Mouse (Mus musculus): ENCODE results near the gene Rasef. TPM values are rescaled to one million over a fixed set of nuclear protein-coding genes. Genes with fewer than 3 reads are reported as not detected.

Rasef gene
- polyA plus RNA-seq, 1 experiment = 10.0 TPM

Other genes starting within 250 kb of the Rasef start
- gene Gm11238, start 183.1 kb downstream of the Rasef start, polyA plus RNA-seq (2012; rRNA removed) = not detected in 2 replicates
- gene Gm11237, start 168.0 kb downstream of the Rasef start, polyA plus RNA-seq (2012; rRNA removed) = not detected in 2 replicates
- gene Gm11236, start 152.9 kb downstream of the Rasef start, polyA plus RNA-seq (2012; rRNA removed) = not detected in 2 replicates
- not detected in 2 replicates for gene Gm11239, start 122.6 kb downstream of the Rasef start, polyA plus RNA-seq (2012; rRNA removed)
- gene Gm428, start 107.5 kb downstream of the Rasef start, polyA plus RNA-seq (2012; rRNA removed) = not detected in 2 replicates
- not detected in 2 replicates for gene Gm11758, start 85.3 kb upstream of the Rasef start, polyA plus RNA-seq (2012; rRNA removed)
- not detected in 2 replicates for gene Gm11757, start 100.1 kb upstream of the Rasef start, polyA plus RNA-seq (2012; rRNA removed)
- not detected in 2 replicates for gene Gm13871, start 115.0 kb upstream of the Rasef start, polyA plus RNA-seq (2012; rRNA removed)
- gene Gm11756, start 129.8 kb upstream of the Rasef start, polyA plus RNA-seq (2012; rRNA removed) = not detected in 2 replicates
- gene 2310002L09Rik, start 159.9 kb upstream of the Rasef start, polyA plus RNA-seq (2012; rRNA removed) = not detected in 2 replicates
- 0.19 and 0.24 TPM in 2 replicates for gene Frmd3, start 222.4 kb upstream of the Rasef start, polyA plus RNA-seq (2012; rRNA removed)

Measured in urinary bladder, adult 2 months (tissue).